Mouse (Mus musculus): ENCODE data around the gene Rhot2.
"Not testable (repeated sequence)": the region's sequence is repeated elsewhere in the genome, so short reads cannot be mapped to it uniquely, and the experiment has no call there.

Rhot2 gene

DNA sequence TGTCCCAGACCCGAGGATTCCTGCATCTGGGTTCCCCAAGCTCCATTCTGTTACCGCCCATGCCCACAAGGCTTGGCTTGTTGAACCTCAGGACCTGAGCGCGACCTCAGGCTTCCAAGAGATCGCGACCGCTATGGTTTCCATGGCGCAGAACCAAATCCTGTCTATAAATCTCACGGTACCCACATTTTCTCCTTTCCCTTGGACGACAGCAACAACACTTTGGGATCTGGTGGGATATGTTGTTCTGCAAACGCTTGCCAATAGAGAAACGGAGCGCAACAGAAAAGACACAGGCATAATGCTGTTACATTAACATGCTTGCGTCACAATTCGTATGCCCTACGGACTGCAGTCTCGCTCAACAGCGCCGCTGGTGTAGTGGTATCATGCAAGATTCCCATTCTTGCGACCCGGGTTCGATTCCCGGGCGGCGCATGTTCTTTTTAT is 30.1 kb upstream of the Rhot2 start, which contains the start of gene Mettl26:
Gene Mettl26 (plus strand): TSS at position 354 of the 450 bp plus-strand sequence.
- peak; percentile 91 to 95 for DNase-seq (ENCODE audit: low spot score in 2 of 2)

GRCm38 (mm10) chr17:25874148-25874720 is 29.6 kb upstream of the Rhot2 start:
- no peak for DNase-seq (ENCODE audit: low spot score in 2 of 2)

DNA sequence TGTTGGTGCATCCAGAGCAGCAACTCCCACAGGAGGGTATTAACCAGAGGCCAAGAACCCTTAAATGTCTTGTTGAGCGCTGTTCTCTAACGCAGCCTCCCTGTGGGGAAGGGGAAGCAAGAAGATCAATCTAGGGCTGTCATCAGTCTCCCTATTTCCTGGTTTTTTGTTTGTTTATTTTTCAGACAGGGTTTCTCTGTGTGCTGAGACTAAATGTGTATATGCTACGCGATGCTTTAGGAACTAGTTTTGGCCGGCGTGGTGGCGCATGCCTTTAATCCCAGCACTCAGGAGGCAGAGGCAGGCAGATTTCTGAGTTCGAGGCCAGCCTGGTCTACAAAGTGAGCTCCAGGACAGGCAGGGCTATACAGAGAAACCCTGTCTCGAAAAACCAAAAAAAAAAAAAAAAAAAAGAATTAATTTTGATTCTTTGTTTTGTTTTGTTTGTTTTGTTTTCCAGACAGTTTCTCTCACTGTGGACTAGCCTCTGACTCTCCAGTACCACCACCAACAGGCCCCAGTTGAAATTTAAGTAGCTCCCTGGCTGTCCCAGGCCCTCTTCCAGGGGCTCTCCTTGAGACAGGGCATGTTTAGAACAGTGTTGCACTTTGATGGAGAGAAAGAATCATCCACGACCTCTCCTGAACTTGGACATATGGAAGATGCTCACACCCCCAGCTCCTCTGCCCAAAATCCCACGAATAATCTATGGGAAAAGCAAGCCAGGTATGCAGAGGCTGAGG is 28.9 kb upstream of the Rhot2 start:
- no peak for DNase-seq (ENCODE audit: low spot score in 2 of 2)

DNA sequence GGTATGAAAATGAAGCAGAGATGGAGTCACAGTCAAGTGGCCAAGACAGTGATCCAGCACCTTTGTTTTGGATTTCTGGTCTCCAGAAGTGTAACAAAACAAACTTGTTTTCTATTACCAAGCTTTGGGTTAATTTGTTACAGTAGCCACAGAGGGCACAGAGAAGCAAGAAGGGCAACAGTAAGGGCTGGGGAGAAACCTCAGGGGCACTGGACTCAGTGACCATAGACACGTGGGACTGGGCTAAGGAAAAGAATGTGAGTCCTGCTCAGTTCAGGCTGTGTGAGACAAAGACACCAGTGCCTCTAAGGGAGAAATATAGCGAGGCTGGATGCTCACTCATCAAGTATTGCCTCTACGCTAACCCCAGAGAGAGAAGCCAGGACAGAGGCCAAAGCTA is 28.0 kb upstream of the Rhot2 start:
- no peak for DNase-seq (ENCODE audit: low spot score in 2 of 2)

GRCm38 (mm10) chr17:25871566-25871965 is 26.9 kb upstream of the Rhot2 start:
- not testable (repeated sequence) for DNase-seq (ENCODE audit: low spot score in 2 of 2)

GRCm38 (mm10) chr17:25869954-25870353 is 25.3 kb upstream of the Rhot2 start:
- DNase-seq (ENCODE audit: low spot score in 2 of 2), result no peak

DNA sequence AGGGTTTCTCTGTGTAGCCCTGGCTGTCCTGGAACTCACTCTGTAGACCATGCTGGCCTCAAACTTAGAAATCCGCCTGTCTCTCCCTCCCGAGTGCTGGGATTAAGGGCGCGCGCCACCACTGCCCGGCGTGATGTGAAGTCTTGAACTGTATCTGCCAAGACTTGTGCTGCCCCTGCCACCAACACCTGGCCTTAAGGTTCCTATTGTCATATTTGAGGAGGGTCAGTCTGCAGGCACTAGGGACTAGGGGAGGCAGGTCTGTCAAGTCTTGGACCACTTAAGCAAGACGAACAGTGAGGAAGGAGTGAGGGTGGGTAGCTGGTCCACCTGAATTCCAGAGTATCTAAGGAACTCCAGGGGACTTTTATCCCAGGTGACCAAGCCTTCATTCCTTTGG is 24.8 kb upstream of the Rhot2 start:
- no peak for DNase-seq (ENCODE audit: low spot score in 2 of 2)

DNA sequence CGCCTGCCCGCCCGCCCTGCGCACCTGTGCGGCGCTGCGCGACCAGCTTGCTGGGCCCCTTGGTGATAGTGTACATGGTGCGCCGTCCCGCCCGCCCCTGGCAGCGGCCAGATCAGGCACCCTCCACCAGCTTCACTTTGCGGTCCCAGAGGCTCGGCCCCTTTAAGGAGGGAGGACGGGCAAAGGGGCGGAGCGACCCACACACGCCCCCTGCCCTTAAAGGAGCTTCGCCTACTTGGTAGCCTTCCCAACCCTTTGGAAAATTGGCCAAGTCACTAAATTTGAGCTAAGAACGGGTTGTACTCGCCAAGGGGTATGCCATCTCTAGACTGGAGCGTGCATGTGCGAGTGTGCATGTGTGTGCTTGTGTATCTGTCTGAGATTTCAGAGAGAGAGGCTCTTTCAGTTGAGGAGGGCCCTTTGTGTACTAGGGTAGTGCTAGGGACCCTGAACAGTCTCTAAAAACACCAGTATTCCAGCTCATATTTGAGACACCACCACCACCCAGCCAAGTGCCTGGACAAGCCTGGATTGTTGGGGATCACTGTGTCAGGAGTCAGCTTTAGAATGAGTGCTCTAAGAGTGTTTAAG is 24.0 kb upstream of the Rhot2 start, which contains the start of gene Mcrip2:
Gene Mcrip2 (minus strand): TSS at position 164 of the 591 bp plus-strand sequence.
- peak; percentile 75 to 84 for DNase-seq (ENCODE audit: low spot score in 2 of 2)

- peak in 1 of 2 experiments; percentile 25 for DNase-seq (ENCODE audit: low spot score in 2 of 2)
Observed at GRCm38 (mm10) chr17:25867836-25868600, 23.4 kb upstream of the Rhot2 start.

DNA sequence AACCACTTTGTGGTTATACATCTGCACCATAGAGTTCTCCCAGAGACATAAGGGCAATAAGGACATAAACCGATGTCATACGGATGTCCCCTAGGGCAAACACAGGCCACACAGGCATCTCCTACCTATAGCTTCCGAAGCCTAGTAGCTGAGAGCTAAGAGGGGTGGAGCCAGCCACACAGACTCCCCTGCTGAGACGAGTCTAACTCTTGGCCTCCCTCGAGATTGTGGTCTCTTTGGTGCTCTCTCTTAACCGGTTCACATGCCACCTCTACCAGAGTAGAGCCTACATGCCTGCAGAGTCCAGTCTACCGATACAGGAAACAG is 22.8 kb upstream of the Rhot2 start:
- DNase-seq (ENCODE audit: low spot score in 2 of 2), result no peak

DNA sequence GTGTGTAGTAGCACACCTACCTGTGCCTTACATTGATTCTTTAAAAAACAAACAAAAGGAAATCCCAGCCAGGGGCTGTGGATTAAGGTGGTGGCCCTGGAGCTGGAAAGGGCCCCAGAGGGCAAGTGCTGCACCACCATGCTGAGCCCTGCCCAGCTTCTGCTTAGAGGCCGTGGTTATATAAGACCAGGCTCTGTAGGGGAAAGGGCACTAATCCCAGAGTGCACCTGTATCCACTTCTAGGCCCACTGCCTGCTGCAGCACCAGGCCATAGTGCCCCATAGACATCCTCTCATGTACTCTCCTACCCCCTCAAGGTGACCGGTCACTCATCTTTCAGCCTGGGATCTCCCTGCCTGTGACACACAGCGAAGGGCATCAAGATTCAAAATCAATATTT is 21.5 kb upstream of the Rhot2 start:
- DNase-seq (ENCODE audit: low spot score in 2 of 2), result no peak

DNA sequence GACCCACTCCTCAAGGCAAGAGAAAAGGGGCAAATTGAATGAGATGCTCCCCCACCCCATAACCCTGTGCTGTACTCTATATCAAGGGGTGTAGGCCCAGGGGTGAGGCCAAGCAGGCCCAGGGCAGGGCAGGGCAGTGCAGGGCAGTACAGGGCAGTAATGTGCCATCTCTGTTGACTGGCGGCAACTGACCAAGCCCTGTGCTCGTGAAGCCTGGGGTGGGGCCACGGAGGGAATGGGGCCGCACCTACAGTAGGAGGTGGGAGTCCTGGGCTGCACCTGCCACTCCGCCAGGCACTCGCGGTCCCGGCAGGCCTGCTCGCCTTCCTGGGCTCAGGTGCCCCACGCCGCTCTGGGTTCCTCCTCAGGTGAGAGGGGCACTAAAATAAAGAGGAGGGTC is 20.6 kb upstream of the Rhot2 start:
- DNase-seq (ENCODE audit: low spot score in 2 of 2), result no peak

DNA sequence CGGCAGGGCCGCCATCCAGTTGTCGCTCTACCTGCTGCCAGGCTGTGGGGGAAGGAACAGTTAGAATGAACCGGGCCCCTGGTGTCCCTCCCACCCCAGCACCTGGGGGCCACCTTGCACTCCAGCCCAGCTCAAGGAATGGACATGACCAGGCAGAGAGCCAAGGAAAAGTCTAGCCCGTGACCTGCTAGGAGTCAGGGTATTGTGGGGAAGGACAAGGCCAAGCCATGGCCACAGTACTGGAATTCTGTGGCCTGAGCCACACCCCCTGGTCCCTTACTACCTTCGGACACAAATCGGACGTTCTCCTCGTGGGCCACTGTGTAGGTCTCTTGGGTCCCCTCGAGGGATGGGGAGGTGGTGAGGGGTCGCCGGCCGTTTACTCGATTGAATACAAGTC is 19.7 kb upstream of the Rhot2 start:
- DNase-seq (ENCODE audit: low spot score in 2 of 2), result no peak

GRCm38 (mm10) chr17:25863681-25864080 is 19.0 kb upstream of the Rhot2 start:
- DNase-seq (ENCODE audit: low spot score in 2 of 2), result no peak

DNA sequence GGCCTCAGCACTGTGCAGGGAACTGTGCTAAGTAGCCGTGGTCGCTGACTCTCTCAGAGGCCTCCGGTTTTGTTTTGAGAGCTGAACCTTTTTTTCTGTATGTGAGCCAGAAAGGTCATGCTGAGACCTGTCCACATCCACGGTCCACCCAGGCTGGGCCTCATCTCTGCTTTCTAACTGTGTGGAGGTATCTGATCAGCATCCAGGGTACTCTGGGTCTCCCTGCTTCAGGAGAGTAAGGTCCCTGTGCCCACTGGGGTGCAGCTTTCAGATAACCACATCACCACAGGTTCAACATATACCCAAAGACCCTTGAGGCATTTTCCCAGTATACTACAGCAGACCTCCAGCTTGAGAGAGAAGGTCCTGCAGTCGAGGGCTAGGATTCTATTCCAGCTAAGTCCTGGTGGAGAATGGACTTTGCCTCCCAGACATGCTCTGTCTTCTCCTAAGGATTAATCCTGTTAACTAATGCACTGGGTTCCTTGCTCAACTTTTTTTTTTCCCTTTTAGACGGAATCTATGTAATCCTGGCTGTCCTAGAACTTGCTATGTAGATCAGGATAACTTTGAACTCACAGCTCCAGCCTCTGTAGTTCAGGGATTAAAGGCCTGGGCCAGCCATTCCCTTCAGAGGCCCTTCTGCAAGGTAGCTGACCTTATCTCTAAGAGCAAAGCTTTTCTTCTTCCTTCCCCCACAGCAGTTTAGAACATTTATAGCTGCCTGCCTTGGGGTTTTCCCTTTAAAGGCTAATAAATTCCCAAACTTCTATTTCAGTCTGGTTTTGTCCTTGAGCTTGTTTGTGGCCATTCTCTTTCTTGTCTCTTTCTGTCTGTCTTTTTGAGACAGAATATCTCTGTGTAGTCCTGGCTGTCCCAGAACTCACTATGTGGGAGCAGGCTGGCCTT is 17.3 kb upstream of the Rhot2 start:
- no peak for DNase-seq (ENCODE audit: low spot score in 2 of 2)

DNA sequence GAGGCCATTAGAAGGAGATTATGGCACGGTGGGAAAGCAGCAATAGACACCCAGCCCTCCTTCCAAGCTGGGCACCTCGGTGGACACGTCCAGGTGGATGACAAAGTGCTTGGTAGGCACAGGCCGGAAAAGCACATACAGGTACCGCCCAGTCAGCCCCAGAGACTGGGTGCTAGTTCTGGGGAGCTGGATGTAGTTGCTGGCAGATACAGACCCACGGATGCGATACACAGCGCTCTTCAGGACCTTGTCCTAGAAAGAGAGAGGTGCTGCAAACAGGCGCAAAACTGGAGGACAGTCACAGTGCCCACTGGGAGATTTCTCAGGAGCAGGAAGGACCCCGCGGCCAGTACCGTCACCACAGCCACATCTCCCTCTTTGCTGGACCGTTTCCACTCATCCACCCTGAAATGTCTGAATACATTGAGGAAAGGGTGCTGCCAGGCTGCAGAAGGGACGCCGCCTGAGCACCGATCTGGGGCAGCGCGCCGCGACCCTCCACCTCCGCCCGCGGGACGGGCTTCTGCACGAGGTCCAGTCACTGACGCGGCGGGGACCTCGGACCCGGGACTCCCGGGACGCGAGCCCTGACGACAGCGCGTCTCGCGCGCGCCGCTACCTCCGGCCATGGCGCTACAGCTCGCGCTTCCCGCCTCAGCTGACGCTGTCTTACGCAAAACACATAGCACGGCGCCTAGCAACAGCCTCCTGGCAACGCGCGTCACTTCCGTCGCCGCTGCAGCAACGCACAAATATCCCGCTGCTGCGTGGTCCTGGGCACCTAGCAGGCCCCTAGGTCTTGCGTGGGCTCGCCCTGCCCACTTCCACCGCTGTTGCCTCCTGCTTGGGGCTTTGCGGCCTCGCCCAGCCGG is 16.4 kb upstream of the Rhot2 start, which contains the start of gene Wdr90:
Gene Wdr90 (minus strand): TSS at position 670 of the 872 bp plus-strand sequence.
- peak; percentile 83 to 85 for DNase-seq (ENCODE audit: low spot score in 2 of 2)

DNA sequence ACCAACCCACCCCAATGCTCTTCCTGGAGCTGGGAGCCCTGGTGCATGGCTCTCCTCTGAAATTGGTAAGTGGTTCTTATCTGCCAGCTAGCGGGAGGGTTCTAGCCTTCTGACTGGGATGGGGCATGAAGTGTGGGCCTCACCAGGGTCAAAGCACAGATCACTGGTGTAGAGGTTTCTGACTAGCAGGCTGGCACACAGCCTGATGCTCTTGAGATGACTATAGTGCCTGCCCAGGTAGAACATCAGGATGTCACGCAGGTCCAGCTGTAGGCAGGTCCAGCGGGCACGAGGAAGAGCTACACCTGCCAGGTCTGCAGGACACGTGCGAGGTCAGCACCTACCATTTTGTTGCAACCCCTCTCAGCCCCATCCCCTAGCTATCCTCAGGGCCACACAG is 15.6 kb upstream of the Rhot2 start:
- DNase-seq (ENCODE audit: low spot score in 2 of 2), result no peak

GRCm38 (mm10) chr17:25843636-25844395 is 835 bp downstream of the Rhot2 start:
- DNase-seq (ENCODE audit: low spot score in 2 of 2), result peak in 1 of 2 experiments; percentile 29

- no peak for DNase-seq (ENCODE audit: low spot score in 2 of 2)
Observed at GRCm38 (mm10) chr17:25843122-25843521, 1.5 kb downstream of the Rhot2 start.

Data from urinary bladder, adult 18-20 months (tissue).